Comparison of ENCODE assay signal across 7 mouse cellular contexts in the genomic region with DNA sequence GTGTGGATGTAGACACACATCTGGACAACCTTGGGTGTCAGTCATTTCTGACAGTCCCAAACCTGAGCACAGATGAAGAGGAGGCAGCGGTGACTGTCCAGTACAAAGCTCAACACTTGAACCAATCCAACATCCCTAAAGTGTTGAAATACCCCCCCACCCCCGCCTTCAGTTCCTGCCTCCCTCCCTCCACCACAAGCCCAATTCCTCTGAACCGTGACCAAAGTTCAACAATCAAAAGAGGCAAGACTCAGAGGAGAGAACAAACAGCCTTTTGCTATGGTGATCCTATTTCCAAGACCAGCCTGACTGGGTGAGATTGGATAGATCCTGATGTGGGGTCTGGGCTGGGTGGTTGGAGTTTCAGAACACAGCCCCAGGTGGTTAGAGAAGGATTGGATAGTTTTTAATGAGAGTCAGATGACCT. TPM values are rescaled to one million over a fixed set of nuclear protein-coding genes. Genes with fewer than 3 reads are reported as not detected.
A peak's percentile ranks its signal among the peaks of the same experiment; 100 is the strongest.
DNase-seq lines count a peak whose midpoint lies in the region; ATAC-seq and TF ChIP-seq lines count a peak whose summit lies in the region.

No protein-coding gene starts in this region.

- peak; percentile 70 to 85 for DNase-seq in kidney, postnatal 36 days
- peak; percentile 27 for DNase-seq in midbrain, postnatal 0 days (ENCODE audit: low spot score)
- no peak for DNase-seq in gastrocnemius, postnatal 14 days
- DNase-seq in gastrocnemius, postnatal 10 days, result no peak

- intact Hi-C loops in gastrocnemius, postnatal 14 days (cut with DNase I; ENCODE audit: low total_unique reads), result no loop called here

- peak overlapping the region; percentile 84 for H3K27ac ChIP-seq in brown adipose tissue, adult 24 weeks (replicated peaks; ENCODE audit: low read depth, low read length)
- peak overlapping the region; percentile 74 for H3K27ac ChIP-seq in forebrain, embryonic 13.5 days
- H3K27ac ChIP-seq in midbrain, postnatal 0 days (ENCODE audit: low read depth, low read length), result peak overlapping the region; percentile 70

- H3K4me3 ChIP-seq in brown adipose tissue, adult 24 weeks (ENCODE audit: insufficient read depth, low read depth, low read length), result no peak overlapping the region
- H3K4me3 ChIP-seq in forebrain, embryonic 13.5 days, result no peak overlapping the region
- H3K4me3 ChIP-seq in midbrain, postnatal 0 days (ENCODE audit: low read depth, low read length), result no peak overlapping the region

- H3K9ac ChIP-seq in forebrain, embryonic 13.5 days, result no peak overlapping the region
- no peak overlapping the region for H3K9ac ChIP-seq in midbrain, postnatal 0 days (replicated peaks; ENCODE audit: low read length, poor library complexity, severe bottlenecking)

- 27% methylated on average over 3 of the region's 3 CpGs for WGBS in forebrain, embryonic 13.5 days
- WGBS in midbrain, postnatal 0 days, result 7% methylated on average over 3 of the region's 3 CpGs

- no peaks in the 10 kb centered on the region for H3K27me3 ChIP-seq in forebrain, embryonic 13.5 days
- no peaks in the 10 kb centered on the region for H3K27me3 ChIP-seq in midbrain, postnatal 0 days (ENCODE audit: insufficient read depth, low read length)

- H3K36me3 ChIP-seq in forebrain, embryonic 13.5 days (ENCODE audit: poor library complexity, severe bottlenecking), result no peaks in the 10 kb centered on the region
- no peaks in the 10 kb centered on the region for H3K36me3 ChIP-seq in midbrain, postnatal 0 days (ENCODE audit: insufficient read depth, low read length)

- H3K9me3 ChIP-seq in forebrain, embryonic 13.5 days (replicated peaks), result no peaks in the 10 kb centered on the region
- no peaks in the 10 kb centered on the region for H3K9me3 ChIP-seq in midbrain, postnatal 0 days (ENCODE audit: low read length)

- H3K4me2 ChIP-seq in forebrain, embryonic 13.5 days, result peak overlapping the region; percentile 56; the same call in 1 of the 2 replicates
- H3K4me2 ChIP-seq in midbrain, postnatal 0 days (ENCODE audit: low read depth, low read length, poor library complexity, severe bottlenecking), result peak overlapping the region; percentile 37

- peaks cover 9% of the 10 kb centered on the region for H3K4me1 ChIP-seq in brown adipose tissue, adult 24 weeks (ENCODE audit: control insufficient read depth, insufficient read depth, insufficient read length, low read length)
- peaks cover 28% of the 10 kb centered on the region for H3K4me1 ChIP-seq in forebrain, embryonic 13.5 days
- peaks cover 11% of the 10 kb centered on the region; the same call in 1 of the 2 replicates for H3K4me1 ChIP-seq in midbrain, postnatal 0 days (ENCODE audit: insufficient read depth, low read length)

- peak; percentile 70 for ATAC-seq in forebrain, embryonic 13.5 days
- peak; percentile 39 for ATAC-seq in midbrain, postnatal 0 days (ENCODE audit: low FRiP score)
- ATAC-seq in cerebellum, adult (ENCODE audit: insufficient number of reproducible peaks, low FRiP score, low TSS enrichment), result no peak

- no peak for TF ChIP-seq CTCF in midbrain, postnatal 0 days (IDR thresholded peaks at IDR 0.05)

RNA-seq across cellular contexts. Expression of gene Por, which starts 4.5 kb away (rescaled TPM):
- polyA plus RNA-seq in brown adipose tissue, adult 24 weeks (2012; ENCODE audit: insufficient read depth, insufficient read length, missing spikeins), result 138 and 156 TPM in 2 replicates
- 102 and 121 TPM in 2 replicates for polyA plus RNA-seq in forebrain, embryonic 13.5 days (2015; fragmentation: Nextera tagmentation; extraction: Ambion mirVana)
- 75.2 and 85.5 TPM in 2 replicates for total RNA-seq in midbrain, postnatal 0 days (2014; rRNA removed)
- 94.1 and 96.5 TPM in 2 replicates for polyA plus RNA-seq in midbrain, postnatal 0 days (2015; fragmentation: Nextera tagmentation; extraction: Ambion mirVana)
- 10 to 100 TPM; 18.7 to 19.4 TPM for total RNA-seq in gastrocnemius, postnatal 14 days (2021)
- 10 to 100 TPM; 23.2 to 26.6 TPM for total RNA-seq in gastrocnemius, postnatal 10 days (2021)

RNA-seq across cellular contexts. Expression of gene Rhbdd2, which starts 41.9 kb away (rescaled TPM):
- polyA plus RNA-seq in brown adipose tissue, adult 24 weeks (2012; ENCODE audit: insufficient read depth, insufficient read length, missing spikeins), result 11.7 and 21.0 TPM in 2 replicates
- 56.3 and 66.2 TPM in 2 replicates for polyA plus RNA-seq in forebrain, embryonic 13.5 days (2015; fragmentation: Nextera tagmentation; extraction: Ambion mirVana)
- 31.3 and 31.8 TPM in 2 replicates for total RNA-seq in midbrain, postnatal 0 days (2014; rRNA removed)
- polyA plus RNA-seq in midbrain, postnatal 0 days (2015; fragmentation: Nextera tagmentation; extraction: Ambion mirVana), result 136 and 143 TPM in 2 replicates
- total RNA-seq in gastrocnemius, postnatal 14 days (2021), result 10 to 100 TPM in 1 of 2 experiments, 1 to 10 TPM in 1; 9.4 to 10.8 TPM
- total RNA-seq in gastrocnemius, postnatal 10 days (2021), result 10 to 100 TPM; 10.1 to 11.3 TPM

Comparison
In these comparisons a context has a peak if more than half of its experiments do, and no peak if none do; other contexts are left out.
1. DNase-seq: peak in kidney, postnatal 36 days (2 of 2) and midbrain, postnatal 0 days (single experiment); none in gastrocnemius, postnatal 14 days (single experiment) and gastrocnemius, postnatal 10 days (single experiment).
2. Peak in every context shown above with its lines, with median percentiles within 50 percentile points of each other: H3K27ac ChIP-seq.